In genomic region chr8:64690306-64690705, GRCm38 (mm10) we compare ENCODE assay signal across 17 mouse cellular contexts. TPM values are rescaled to one million over a fixed set of nuclear protein-coding genes. Genes with fewer than 3 reads are reported as not detected.
A peak's percentile ranks its signal among the peaks of the same experiment; 100 is the strongest.
DNase-seq lines count a peak whose midpoint lies in the region; ATAC-seq lines count a peak whose summit lies in the region.
"Had no signal": no experiment of that assay in that cellular context is flagged by ENCODE, and none has a peak within 500 bp of the region (broad histone marks: within the 10 kb centered on the region; RNA-seq: fewer than 3 reads in every experiment).

No protein-coding gene starts in this region.

- DNase-seq in adrenal gland, adult (ENCODE audit: inconsistent age in 2 of 2, low spot score in 1 of 2), result peak; percentile 30 to 80
- no peak for DNase-seq in adrenal gland, adult 18-20 months (ENCODE audit: low spot score in 2 of 2)
- DNase-seq in hindbrain, embryonic 10.5 days (ENCODE audit: low spot score), result no peak
- DNase-seq in urinary bladder, postnatal 14 days (ENCODE audit: low spot score), result no peak
- no peak for DNase-seq in spleen, adult 18-20 months
- DNase-seq: adrenal gland, postnatal 25 days; kidney, postnatal 36 days; lung, postnatal 4 days; retina, postnatal 1 day had no signal

- WGBS in hindbrain, embryonic 13.5 days, result 82% methylated on average over 6 of the region's 6 CpGs
- WGBS in hindbrain, embryonic 10.5 days, result 78% methylated on average over 6 of the region's 6 CpGs
- 75% methylated on average over 6 of the region's 6 CpGs for WGBS in limb, embryonic 13.5 days
- WGBS in neural tube, embryonic 14.5 days, result 72% methylated on average over 6 of the region's 6 CpGs

- no peaks in the 10 kb centered on the region for H3K27me3 ChIP-seq in hindbrain, embryonic 13.5 days
- H3K27me3 ChIP-seq in hindbrain, embryonic 10.5 days (ENCODE audit: insufficient read depth, poor library complexity, severe bottlenecking), result peaks cover 14% of the 10 kb centered on the region
- H3K27me3 ChIP-seq in limb, embryonic 13.5 days, result 0 out of 2 replicates have a peak, but pooled peaks cover 4% of the 10 kb centered on the region
- no peaks in the 10 kb centered on the region for H3K27me3 ChIP-seq in neural tube, embryonic 14.5 days (ENCODE audit: control insufficient read depth, insufficient read depth, low read length)
- H3K27me3 ChIP-seq: heart, embryonic 12.5 days had no signal

- peak overlapping the region; percentile 29; the same call in 1 of the 2 replicates for H3K9ac ChIP-seq in hindbrain, embryonic 13.5 days
- H3K9ac ChIP-seq in limb, embryonic 13.5 days, result no peak overlapping the region
- H3K9ac ChIP-seq in neural tube, embryonic 14.5 days (replicated peaks; ENCODE audit: low read depth, low read length), result no peak overlapping the region
- H3K9ac ChIP-seq: heart, embryonic 12.5 days; liver, embryonic 14.5 days had no signal

- H3K4me2 ChIP-seq in hindbrain, embryonic 13.5 days, result peak overlapping the region; percentile 65
- H3K4me2 ChIP-seq in limb, embryonic 13.5 days (replicated peaks), result peak overlapping the region; percentile 75
- H3K4me2 ChIP-seq in neural tube, embryonic 14.5 days (ENCODE audit: low read depth, low read length), result peak overlapping the region; percentile 62

- H3K4me1 ChIP-seq in hindbrain, embryonic 13.5 days (replicated peaks), result peaks cover 35% of the 10 kb centered on the region
- H3K4me1 ChIP-seq in hindbrain, embryonic 10.5 days (replicated peaks), result peaks cover 17% of the 10 kb centered on the region
- peaks cover 22% of the 10 kb centered on the region for H3K4me1 ChIP-seq in limb, embryonic 13.5 days
- peaks cover 13% of the 10 kb centered on the region; the same call in 1 of the 2 replicates for H3K4me1 ChIP-seq in neural tube, embryonic 14.5 days (ENCODE audit: control insufficient read depth, insufficient read depth, low read length)

- H3K36me3 ChIP-seq in hindbrain, embryonic 13.5 days, result no peaks in the 10 kb centered on the region
- H3K36me3 ChIP-seq in hindbrain, embryonic 10.5 days, result no peaks in the 10 kb centered on the region
- H3K36me3 ChIP-seq in limb, embryonic 13.5 days, result no peaks in the 10 kb centered on the region
- no peaks in the 10 kb centered on the region for H3K36me3 ChIP-seq in neural tube, embryonic 14.5 days (ENCODE audit: control insufficient read depth, insufficient read depth, low read length)
- H3K36me3 ChIP-seq: heart, embryonic 12.5 days had no signal

- ATAC-seq in hindbrain, embryonic 13.5 days (ENCODE audit: low FRiP score), result no peak
- no peak for ATAC-seq in limb, embryonic 13.5 days (ENCODE audit: low FRiP score, low read depth)
- ATAC-seq in neural tube, embryonic 14.5 days (ENCODE audit: low read depth), result no peak

- no peak overlapping the region for H3K27ac ChIP-seq in hindbrain, embryonic 13.5 days
- H3K27ac ChIP-seq in hindbrain, embryonic 10.5 days, result no peak overlapping the region
- H3K27ac ChIP-seq in limb, embryonic 13.5 days, result no peak overlapping the region
- H3K27ac ChIP-seq in neural tube, embryonic 14.5 days (ENCODE audit: low read depth, low read length), result no peak overlapping the region
- H3K27ac ChIP-seq: liver, embryonic 14.5 days; stomach, postnatal 0 days had no signal

- H3K9me3 ChIP-seq in hindbrain, embryonic 13.5 days, result no peaks in the 10 kb centered on the region
- H3K9me3 ChIP-seq in hindbrain, embryonic 10.5 days, result no peaks in the 10 kb centered on the region
- no peaks in the 10 kb centered on the region for H3K9me3 ChIP-seq in limb, embryonic 13.5 days
- no peaks in the 10 kb centered on the region for H3K9me3 ChIP-seq in neural tube, embryonic 14.5 days (ENCODE audit: control insufficient read depth, low read length)
- H3K9me3 ChIP-seq: heart, embryonic 12.5 days had no signal

- H3K4me3 ChIP-seq in hindbrain, embryonic 13.5 days, result peak overlapping the region; percentile 67
- no peak overlapping the region for H3K4me3 ChIP-seq in hindbrain, embryonic 10.5 days
- H3K4me3 ChIP-seq in limb, embryonic 13.5 days, result peak overlapping the region; percentile 75; the same call in 1 of the 2 replicates
- H3K4me3 ChIP-seq in neural tube, embryonic 14.5 days (ENCODE audit: low read depth, low read length), result peak overlapping the region; percentile 79
- H3K4me3 ChIP-seq: heart, embryonic 12.5 days; myocyte had no signal

RNA-seq across cellular contexts. Expression of gene Cpe, which starts 2.5 kb away (rescaled TPM):
- 100 to 1,000 TPM; 765 to 787 TPM for total RNA-seq in adrenal gland, adult 18-20 months (2021)
- 601 and 621 TPM in 2 replicates for polyA plus RNA-seq in hindbrain, embryonic 13.5 days (2015; fragmentation: Nextera tagmentation; extraction: Ambion mirVana)
- 91.0 and 160 TPM in 2 replicates for polyA plus RNA-seq in hindbrain, embryonic 10.5 days (2016; fragmentation: Nextera tagmentation; extraction: Ambion mirVana)
- polyA plus RNA-seq in limb, embryonic 13.5 days (2015; fragmentation: Nextera tagmentation; extraction: Ambion mirVana), result 245 and 250 TPM in 2 replicates
- polyA plus RNA-seq in neural tube, embryonic 14.5 days (2014; fragmentation: Nextera tagmentation; extraction: Ambion mirVana), result 826 and 848 TPM in 2 replicates
- total RNA-seq: common myeloid progenitor, adult 5-6 weeks had no signal

RNA-seq across cellular contexts. Expression of gene Msmo1, which starts 43.3 kb away (rescaled TPM):
- 100 to 1,000 TPM; 225 to 240 TPM for total RNA-seq in adrenal gland, adult 18-20 months (2021)
- polyA plus RNA-seq in hindbrain, embryonic 13.5 days (2015; fragmentation: Nextera tagmentation; extraction: Ambion mirVana), result 131 and 139 TPM in 2 replicates
- 200 and 202 TPM in 2 replicates for polyA plus RNA-seq in hindbrain, embryonic 10.5 days (2016; fragmentation: Nextera tagmentation; extraction: Ambion mirVana)
- 80.1 and 83.5 TPM in 2 replicates for polyA plus RNA-seq in limb, embryonic 13.5 days (2015; fragmentation: Nextera tagmentation; extraction: Ambion mirVana)
- polyA plus RNA-seq in neural tube, embryonic 14.5 days (2014; fragmentation: Nextera tagmentation; extraction: Ambion mirVana), result 169 and 177 TPM in 2 replicates

Comparison
In these comparisons a context has a peak if more than half of its experiments do, and no peak if none do; other contexts are left out.
1. DNase-seq: peak in adrenal gland, adult (2 of 2); none in adrenal gland, adult 18-20 months (0 of 2), hindbrain, embryonic 10.5 days (single experiment), urinary bladder, postnatal 14 days (single experiment) and spleen, adult 18-20 months (0 of 2).
2. Peak in every context shown above with its lines, with median percentiles within 50 percentile points of each other: H3K4me2 ChIP-seq.